Mouse (Mus musculus): Measurements from ENCODE around the gene 5730596B20Rik. TPM values are rescaled to one million over a fixed set of nuclear protein-coding genes. Genes with fewer than 3 reads are reported as not detected.

The 5730596B20Rik gene
- polyA plus RNA-seq, 1 experiment from 2014 or later, result 0.33 TPM

DNA sequence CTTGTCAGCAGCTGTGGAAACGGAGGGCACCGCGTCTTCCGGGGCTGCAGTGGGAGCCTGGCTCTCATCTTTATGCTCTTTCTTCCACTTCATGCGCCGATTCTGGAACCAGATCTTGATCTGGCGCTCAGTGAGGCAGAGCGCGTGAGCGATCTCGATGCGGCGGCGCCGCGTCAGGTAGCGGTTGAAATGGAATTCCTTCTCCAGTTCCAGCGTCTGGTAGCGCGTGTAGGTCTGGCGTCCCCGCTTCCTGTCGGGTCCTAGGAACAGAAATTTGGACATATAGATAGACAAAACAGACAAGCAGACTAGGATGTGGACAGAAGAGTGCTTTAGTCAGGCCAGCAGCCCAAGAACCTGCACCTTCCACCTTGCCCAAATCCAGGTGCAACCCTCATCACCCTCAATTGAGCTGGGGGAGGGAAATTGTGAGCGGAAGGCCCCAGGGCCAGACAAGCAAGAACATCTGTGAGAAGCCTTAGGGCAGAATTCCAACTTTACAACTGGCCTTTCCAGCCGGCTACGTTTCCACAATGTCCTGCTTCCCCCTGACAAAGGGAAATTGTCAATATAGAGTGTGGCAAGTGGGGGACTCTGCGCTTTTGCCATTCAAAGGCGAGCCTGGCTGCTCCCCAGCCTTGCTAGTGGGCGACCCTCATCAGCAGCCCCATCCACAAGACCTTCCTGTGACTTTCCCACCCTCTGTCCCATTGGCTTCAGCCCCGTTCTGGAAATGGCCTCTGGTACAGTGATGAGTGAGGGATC lies 38.7 kb downstream of the 5730596B20Rik start:
- WGBS, result 5% methylated on average over 30 of the region's 30 CpGs
- Histone ChIP-seq H3K4me2 (0 out of 2 replicates have a peak overlapping the region, but pooled peaks have one; percentile 14), H3K9ac (no peak overlapping the region), H3K4me1 (replicated peaks) (peaks cover 30% of the 10 kb centered on the region), H3K9me3 (replicated peaks) (no peaks in the 10 kb centered on the region), H3K36me3 (no peaks in the 10 kb centered on the region), H3K27me3 (peaks cover 100% of the 10 kb centered on the region), H3K27ac (no peak overlapping the region), H3K4me3 (no peak overlapping the region)
- ATAC-seq (replicated peaks; ENCODE audit: insufficient number of reproducible peaks, insufficient read depth, low FRiP score, low read depth), result no peak

DNA sequence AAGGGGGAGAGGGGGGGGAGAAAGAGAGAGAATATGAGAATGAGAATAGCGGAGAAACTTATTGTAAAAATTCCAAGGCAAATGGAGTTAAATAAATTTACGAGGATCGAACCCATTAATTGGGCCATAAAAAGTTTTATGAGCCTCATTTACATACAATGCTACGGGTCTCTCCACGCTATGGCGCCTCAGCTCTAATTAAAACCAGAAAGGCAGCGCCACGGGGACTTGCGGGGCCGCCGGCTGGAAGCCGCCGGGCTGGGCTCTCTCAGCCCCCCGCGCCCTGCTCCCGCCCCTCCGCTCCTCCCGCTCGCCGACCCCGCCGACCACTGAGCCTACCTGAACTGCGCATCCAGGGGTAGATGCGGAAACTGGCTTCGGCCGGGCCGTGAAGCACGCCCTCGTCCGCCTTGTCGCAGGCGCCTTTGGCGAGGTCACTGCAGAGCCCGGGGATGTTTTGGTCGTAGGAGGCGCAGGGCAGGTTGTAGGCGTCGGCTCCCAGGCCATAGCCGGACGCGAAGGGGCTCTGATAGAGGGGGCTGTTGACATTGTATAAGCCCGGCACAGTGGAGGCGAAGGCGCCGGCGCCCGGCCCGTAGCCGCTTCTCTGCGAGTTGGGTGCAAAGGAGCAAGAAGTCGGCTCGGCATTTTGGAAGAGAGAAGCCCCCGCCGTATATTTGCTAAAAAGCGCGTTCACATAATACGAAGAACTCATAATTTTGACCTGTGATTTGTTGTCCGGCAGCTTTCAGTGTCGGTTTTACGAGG lies 39.6 kb downstream of the 5730596B20Rik start:
- H3K27ac ChIP-seq, result no peak overlapping the region
- no peak overlapping the region for H3K9ac ChIP-seq
- no peaks in the 10 kb centered on the region for H3K36me3 ChIP-seq
- H3K4me3 ChIP-seq, result peak overlapping the region; percentile 35
- H3K9me3 ChIP-seq (replicated peaks), result no peaks in the 10 kb centered on the region
- 2% methylated on average over 60 of the region's 60 CpGs for WGBS
- H3K4me2 ChIP-seq, result peak overlapping the region; percentile 52
- ATAC-seq (replicated peaks; ENCODE audit: insufficient number of reproducible peaks, insufficient read depth, low FRiP score, low read depth), result no peak
- H3K27me3 ChIP-seq, result peaks cover 99% of the 10 kb centered on the region
- peaks cover 31% of the 10 kb centered on the region for H3K4me1 ChIP-seq (replicated peaks)

DNA sequence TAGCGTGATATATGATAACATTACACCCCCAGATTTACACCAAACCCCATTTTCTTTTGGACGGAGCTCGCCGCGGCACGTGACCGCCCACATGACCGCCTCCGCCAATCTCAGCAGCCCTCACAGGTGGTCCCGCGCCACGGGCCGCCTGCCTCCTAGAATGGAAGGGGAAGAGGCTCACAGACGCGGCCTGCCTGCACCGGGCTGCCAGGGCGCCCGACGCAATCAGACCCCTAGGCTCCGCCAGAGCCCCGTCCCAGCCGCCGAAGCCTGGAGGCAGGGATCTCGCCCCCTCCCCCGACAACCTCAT lies 40.1 kb downstream of the 5730596B20Rik start:
- Histone ChIP-seq H3K9ac (no peak overlapping the region), H3K4me2 (peak overlapping the region; percentile 52), H3K27me3 (peaks cover 99% of the 10 kb centered on the region), H3K36me3 (no peaks in the 10 kb centered on the region), H3K4me1 (replicated peaks) (peaks cover 28% of the 10 kb centered on the region), H3K4me3 (peak overlapping the region; percentile 35), H3K9me3 (replicated peaks) (no peaks in the 10 kb centered on the region), H3K27ac (no peak overlapping the region)
- WGBS, result under 1% methylated on average over 25 of the region's 25 CpGs
- no peak for ATAC-seq (replicated peaks; ENCODE audit: insufficient number of reproducible peaks, insufficient read depth, low FRiP score, low read depth)

DNA sequence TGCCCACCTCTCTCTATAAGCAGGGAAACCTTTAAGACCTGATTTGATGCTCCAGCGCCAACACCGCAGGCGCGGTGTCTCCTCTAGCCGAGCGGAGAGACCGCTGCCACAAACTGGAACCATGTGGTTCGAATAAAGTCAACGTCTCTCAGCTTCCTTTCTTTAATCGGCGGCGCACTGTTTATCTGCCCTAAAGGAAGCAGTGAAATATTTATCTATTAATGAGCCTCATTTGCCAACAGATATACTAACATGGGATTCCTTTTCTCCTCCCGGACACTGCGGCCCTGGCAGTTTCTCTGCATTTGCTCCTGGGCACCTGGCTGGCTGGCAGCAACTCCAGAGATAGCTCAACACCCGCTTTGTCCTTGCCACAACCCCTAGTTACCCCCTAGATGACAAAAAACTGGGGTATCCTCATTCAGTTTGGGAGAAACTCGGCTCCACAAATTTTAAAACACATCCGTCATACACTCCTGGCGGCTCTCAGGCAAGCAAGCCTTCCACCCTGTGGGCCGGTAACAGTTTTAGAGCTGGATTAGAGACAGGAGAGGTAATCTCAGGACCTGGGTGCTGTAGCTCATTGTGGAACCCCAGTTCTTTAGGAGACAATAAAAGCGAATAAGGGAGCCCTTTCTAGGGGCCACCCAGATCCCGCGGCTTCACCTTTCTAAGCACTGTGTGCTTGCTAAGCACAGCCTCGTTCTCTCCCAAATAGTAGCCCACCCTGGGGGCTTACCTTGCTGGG lies 40.8 kb downstream of the 5730596B20Rik start:
- WGBS, result 10% methylated on average over 23 of the region's 23 CpGs
- H3K27ac ChIP-seq, result no peak overlapping the region
- ATAC-seq (replicated peaks; ENCODE audit: insufficient number of reproducible peaks, insufficient read depth, low FRiP score, low read depth), result no peak
- H3K27me3 ChIP-seq, result peaks cover 99% of the 10 kb centered on the region
- H3K4me1 ChIP-seq (replicated peaks), result peaks cover 22% of the 10 kb centered on the region
- no peaks in the 10 kb centered on the region for H3K9me3 ChIP-seq (replicated peaks)
- H3K4me3 ChIP-seq, result peak overlapping the region; percentile 35
- H3K36me3 ChIP-seq, result no peaks in the 10 kb centered on the region
- no peak overlapping the region for H3K9ac ChIP-seq
- H3K4me2 ChIP-seq, result peak overlapping the region; percentile 52

DNA sequence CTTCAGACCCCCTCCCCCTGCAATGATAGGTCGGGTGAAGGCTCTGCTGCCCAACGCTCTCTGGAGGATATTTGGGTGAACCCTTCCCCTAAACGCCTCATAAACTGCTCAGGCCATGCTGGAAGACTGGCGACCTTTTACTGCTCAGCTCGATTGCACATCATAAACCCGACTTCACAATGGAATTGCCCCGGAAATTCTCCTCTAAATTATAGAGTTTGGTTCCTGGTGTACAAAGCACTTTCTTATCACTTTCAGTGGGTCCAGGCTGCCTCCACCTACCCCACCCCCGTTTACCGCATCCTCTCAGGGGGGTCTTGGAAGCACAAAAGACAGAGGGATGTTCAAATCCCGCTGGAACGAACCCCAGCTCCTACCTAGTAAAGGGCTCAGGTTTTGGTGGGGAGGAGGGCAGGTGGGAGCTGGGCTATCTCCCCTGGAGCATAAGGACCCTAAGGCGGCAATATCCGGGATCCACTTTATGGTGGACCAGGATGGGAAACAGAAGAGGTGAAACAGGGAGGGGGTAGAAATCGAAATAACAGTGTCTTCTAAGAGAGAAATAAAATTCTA lies 41.4 kb downstream of the 5730596B20Rik start:
- Histone ChIP-seq H3K36me3 (no peaks in the 10 kb centered on the region), H3K27ac (no peak overlapping the region), H3K4me3 (no peak overlapping the region), H3K27me3 (peaks cover 99% of the 10 kb centered on the region), H3K9ac (no peak overlapping the region), H3K9me3 (replicated peaks) (no peaks in the 10 kb centered on the region), H3K4me1 (replicated peaks) (peaks cover 19% of the 10 kb centered on the region), H3K4me2 (no peak overlapping the region)
- ATAC-seq (replicated peaks; ENCODE audit: insufficient number of reproducible peaks, insufficient read depth, low FRiP score, low read depth), result no peak
- 15% methylated on average over 14 of the region's 14 CpGs for WGBS

DNA sequence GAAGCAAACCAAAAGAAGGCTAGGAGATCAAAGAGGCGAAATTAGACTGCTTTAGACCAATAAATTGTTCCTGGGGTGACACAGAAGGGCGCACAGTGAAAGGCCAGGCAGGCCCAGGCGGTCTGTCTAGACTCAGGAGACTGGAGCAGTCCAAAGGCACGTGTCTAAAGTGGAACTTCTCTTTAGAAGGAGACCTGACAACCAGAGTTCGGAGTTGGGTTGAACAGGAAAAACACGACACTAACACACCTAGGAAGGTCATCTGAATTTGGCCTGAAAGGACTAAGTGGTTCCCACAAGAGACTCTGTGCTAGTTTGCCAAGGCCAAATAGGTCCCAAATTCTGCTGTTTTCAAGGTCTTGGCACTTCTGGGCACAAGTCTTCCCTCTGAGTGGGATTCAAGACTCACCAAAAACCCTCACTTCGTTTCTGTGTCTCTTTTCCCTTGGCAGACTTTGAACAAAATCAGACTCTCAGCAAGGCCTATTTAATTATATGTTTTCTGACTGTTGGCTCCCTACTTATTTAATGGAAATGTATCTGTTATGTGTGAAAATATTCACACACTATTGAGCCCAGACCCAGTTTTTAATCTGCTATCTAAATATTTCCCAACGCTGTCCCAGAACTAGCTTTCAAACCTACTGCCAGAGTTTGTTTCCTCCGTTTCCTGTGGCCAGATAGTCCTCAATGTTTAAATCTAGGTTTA lies 42.1 kb downstream of the 5730596B20Rik start:
- Histone ChIP-seq H3K4me3 (no peak overlapping the region), H3K4me2 (no peak overlapping the region), H3K4me1 (replicated peaks) (peaks cover 22% of the 10 kb centered on the region), H3K9ac (no peak overlapping the region), H3K9me3 (replicated peaks) (no peaks in the 10 kb centered on the region), H3K27ac (no peak overlapping the region), H3K27me3 (peaks cover 99% of the 10 kb centered on the region), H3K36me3 (no peaks in the 10 kb centered on the region)
- whole genome bisulfite sequencing, result 40% methylated on average over 9 of the region's 9 CpGs
- ATAC-seq (replicated peaks; ENCODE audit: insufficient number of reproducible peaks, insufficient read depth, low FRiP score, low read depth), result no peak

DNA sequence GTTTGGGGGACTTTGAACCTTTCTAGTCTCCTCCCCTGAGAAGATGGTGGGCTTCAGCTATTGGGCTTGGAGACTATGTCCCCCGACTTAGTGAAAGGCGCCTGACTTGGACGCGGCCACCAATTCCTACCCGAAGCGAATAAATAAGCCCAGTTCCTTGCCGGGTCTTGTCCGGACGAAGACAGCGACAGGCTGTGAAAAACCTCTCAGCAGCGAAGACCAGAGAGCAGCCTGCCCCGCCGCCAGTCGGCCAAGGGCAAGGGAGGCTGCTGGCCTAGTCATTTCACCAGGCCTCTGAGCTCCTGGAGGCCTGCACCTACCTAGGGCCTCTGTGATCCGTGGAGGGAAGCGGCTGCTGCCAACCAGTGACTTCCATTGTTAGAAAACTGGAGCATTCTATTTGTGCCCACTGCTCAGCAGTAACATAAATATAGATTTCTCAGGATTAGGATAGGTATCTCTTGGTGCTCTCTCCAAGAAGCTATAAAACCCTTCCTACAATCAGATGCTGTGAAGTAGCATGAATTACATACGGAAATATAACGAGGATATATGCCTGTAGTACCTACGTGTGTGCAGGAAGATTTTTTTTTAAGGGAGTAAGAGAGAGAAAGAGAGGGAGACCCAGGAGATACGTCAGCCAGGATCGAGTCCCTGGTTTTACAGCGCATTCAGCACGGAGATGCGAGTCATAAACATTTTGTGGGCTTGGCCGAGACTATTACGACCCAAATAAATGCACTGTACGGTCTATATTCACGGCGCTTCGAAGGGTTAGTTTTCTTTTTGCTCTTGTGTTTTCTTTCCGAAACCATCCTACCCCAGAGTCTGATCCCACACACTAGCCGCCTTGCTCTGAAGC lies 42.9 kb downstream of the 5730596B20Rik start:
- Histone ChIP-seq H3K9ac (no peak overlapping the region), H3K4me1 (replicated peaks) (peaks cover 22% of the 10 kb centered on the region), H3K36me3 (no peaks in the 10 kb centered on the region), H3K4me3 (no peak overlapping the region), H3K4me2 (no peak overlapping the region), H3K27ac (no peak overlapping the region), H3K27me3 (peaks cover 99% of the 10 kb centered on the region), H3K9me3 (replicated peaks) (no peaks in the 10 kb centered on the region)
- WGBS, result 27% methylated on average over 32 of the region's 32 CpGs
- no peak for ATAC-seq (replicated peaks; ENCODE audit: insufficient number of reproducible peaks, insufficient read depth, low FRiP score, low read depth)

DNA sequence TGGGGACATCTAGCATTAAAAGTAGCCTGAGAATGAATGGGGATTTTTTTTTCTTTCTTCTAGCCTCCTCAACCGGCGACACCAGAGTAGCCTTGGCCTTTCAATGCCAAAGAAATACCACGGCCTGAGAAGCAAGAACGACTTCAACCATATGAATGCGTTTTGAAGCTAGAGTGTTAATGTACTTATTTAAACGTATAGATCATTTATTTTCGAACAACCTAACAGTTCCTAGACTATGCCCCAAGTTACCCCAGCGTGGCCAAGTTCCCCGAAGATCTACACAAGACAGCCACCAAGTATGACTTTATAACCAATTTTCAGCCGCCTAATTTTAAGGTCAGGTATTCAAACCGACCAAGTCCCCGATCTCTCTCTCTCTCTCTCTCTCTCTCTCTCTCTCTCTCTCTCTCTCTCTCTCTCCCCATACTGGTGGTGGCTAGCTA lies 43.6 kb downstream of the 5730596B20Rik start:
- peak overlapping the region; percentile 97 for H3K4me2 ChIP-seq
- H3K4me3 ChIP-seq, result peak overlapping the region; percentile 58
- peaks cover 22% of the 10 kb centered on the region for H3K4me1 ChIP-seq (replicated peaks)
- no peak overlapping the region for H3K9ac ChIP-seq
- peaks cover 99% of the 10 kb centered on the region for H3K27me3 ChIP-seq
- ATAC-seq (replicated peaks; ENCODE audit: insufficient number of reproducible peaks, insufficient read depth, low FRiP score, low read depth), result no peak
- no peaks in the 10 kb centered on the region for H3K9me3 ChIP-seq (replicated peaks)
- WGBS, result 11% methylated on average over 12 of the region's 12 CpGs
- no peak overlapping the region for H3K27ac ChIP-seq
- H3K36me3 ChIP-seq, result no peaks in the 10 kb centered on the region

DNA sequence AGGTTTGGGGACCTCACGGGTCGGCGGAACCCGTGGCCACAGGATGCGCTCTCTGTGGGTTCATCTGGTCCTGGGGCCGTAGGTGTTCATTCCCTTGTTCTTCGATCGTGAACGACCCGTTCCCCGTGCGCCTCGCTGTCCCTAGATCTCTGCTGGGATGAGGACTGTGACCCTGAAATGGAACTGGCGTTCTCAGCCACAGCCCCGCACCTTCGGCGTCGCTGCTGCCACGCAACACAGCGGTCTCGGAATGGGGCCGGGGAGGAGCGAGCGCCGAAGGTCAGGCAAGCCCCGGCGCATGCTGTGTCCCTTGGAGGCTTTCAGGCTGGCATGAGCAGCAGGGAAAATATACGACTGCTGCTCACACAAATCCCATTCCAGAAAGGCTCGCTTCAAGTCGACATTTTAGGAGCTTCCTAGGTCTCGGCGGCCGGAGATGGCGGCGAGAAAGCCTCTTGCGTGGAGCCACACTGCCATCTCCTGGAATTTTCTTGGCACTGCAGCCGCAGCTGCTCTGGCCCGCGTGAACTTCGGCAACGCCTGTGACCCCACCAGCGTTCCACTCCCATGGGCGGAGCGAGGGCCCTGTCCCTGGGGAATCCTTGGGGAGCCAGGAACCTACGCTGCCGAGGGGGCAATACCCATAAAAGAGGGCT lies 44.2 kb downstream of the 5730596B20Rik start, which contains the start of gene Hoxa7:
Gene Hoxa7 (minus strand): TSS at position 518 of the 656 bp plus-strand sequence.
- WGBS, result 1% methylated on average over 46 of the region's 46 CpGs
- 0 out of 2 replicates have a peak, but pooled peaks have one; percentile 23 for ATAC-seq (replicated peaks; ENCODE audit: insufficient number of reproducible peaks, insufficient read depth, low FRiP score, low read depth)
- H3K9ac ChIP-seq, result peak within 1 kb of the TSS; percentile 43; the same call in 1 of the 2 replicates
- H3K4me3 ChIP-seq, result peak within 1 kb of the TSS; percentile 58
- H3K27ac ChIP-seq, result no peak within 1 kb of the TSS
- H3K4me1 ChIP-seq (replicated peaks), result peaks cover 24% of the 10 kb centered on the region
- H3K36me3 ChIP-seq, result no peaks in the 10 kb centered on the region
- H3K27me3 ChIP-seq, result peaks cover 99% of the 10 kb centered on the region
- H3K4me2 ChIP-seq, result peak within 1 kb of the TSS; percentile 97
- H3K9me3 ChIP-seq (replicated peaks), result no peaks in the 10 kb centered on the region
